Mouse (Mus musculus) G1E (cell line): Measurements from ENCODE around the gene Gabrr2.

Source experiments
- CTCF ChIP-seq: IDR thresholded peaks from 2 replicates; pipeline ENCODE4 v1.5.1; 2012; ENCODE audit warnings: low read depth, low read length, inconsistent platforms, mixed read lengths
- GATA1 ChIP-seq: IDR thresholded peaks from 2 replicates; pipeline ENCODE4 v1.6.1; 2012; ENCODE audit warnings: borderline replicate concordance, low read length, inconsistent platforms, mixed read lengths
- GATA2 ChIP-seq: IDR thresholded peaks from 2 replicates; pipeline ENCODE4 v1.6.1; 2012; ENCODE audit warnings: low read depth, low read length, inconsistent platforms, borderline replicate concordance
- TAL1 ChIP-seq: conservative IDR thresholded peaks from 2 replicates; pipeline ENCODE4 v1.6.1; 2012; ENCODE audit warnings: low read depth, low read length, inconsistent platforms, mixed read lengths

DNA sequence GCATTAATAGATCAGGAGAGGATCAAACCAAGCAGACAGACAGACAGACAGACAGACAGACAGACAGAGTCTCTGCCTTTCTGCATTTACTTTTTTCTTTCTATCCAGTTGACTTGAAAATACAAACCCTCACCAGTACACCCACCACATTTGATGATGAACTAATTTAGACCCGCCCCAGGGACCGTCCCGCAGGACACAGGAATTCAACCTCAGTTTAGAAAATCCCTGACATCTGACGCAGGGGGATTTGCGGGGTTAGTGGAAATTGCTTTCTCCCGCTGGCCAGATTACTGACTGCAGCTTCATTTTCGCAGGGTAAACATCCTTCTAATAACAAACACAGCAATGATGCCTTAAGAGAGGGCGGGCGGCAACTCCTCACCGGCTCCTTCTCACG, 69.4 kb downstream of the Gabrr2 start, which contains the start of gene Gabrr1:
- TF ChIP-seq CTCF (no peak), TAL1 (no peak), GATA2 (no peak), GATA1 (no peak)
